Mouse (Mus musculus): ENCODE results near the gene Tead4. TPM values are rescaled to one million over a fixed set of nuclear protein-coding genes. Genes with fewer than 3 reads are reported as not detected.

The Tead4 gene
- total RNA-seq, 2 experiments from 2014 or later, result 10.9 to 11.0 TPM

GRCm38 (mm10) chr6:128200847-128201640 lies 99.6 kb downstream of the Tead4 start:
- intact Hi-C loops (cut with DNase I; ENCODE audit: low total_unique reads), result no loop called here
- DNase-seq, result peak; percentile 69

- intact Hi-C loops (cut with DNase I; ENCODE audit: low total_unique reads), result no loop called here
Observed at GRCm38 (mm10) chr6:128200116-128200846, 100.3 kb downstream of the Tead4 start.

DNA sequence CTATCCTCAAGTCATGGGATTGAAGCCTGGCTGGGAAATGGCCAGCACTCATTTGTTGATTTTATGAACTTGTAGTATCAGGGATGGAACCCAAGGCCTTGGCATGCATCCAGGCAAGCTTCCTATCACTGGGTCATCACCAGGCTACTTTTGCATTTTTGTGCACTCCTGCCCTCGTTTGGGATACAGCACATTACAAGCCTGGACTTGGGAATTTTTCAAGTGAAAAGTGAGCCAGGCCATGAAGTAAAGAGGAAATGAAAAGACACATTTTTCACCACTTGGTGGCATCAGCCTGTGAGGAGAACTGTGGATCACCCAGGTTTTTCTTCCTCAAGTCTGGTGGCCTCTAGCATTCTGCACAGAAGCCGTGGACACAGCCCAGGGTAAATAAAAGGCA lies 117.1 kb downstream of the Tead4 start:
- intact Hi-C loops (cut with DNase I; ENCODE audit: low total_unique reads), result no loop called here

More at GRCm38 (mm10) chr6:128200116-128200846, 100.3 kb downstream of the Tead4 start:
- DNase-seq, result peak; percentile 99

GRCm38 (mm10) chr6:128181176-128181575 lies 119.4 kb downstream of the Tead4 start:
- no peak for DNase-seq
- intact Hi-C loops (cut with DNase I; ENCODE audit: low total_unique reads), result no loop called here

More for the DNA sequence above, 117.1 kb downstream of the Tead4 start:
- no peak for DNase-seq

GRCm38 (mm10) chr6:128179651-128180050 lies 121.0 kb downstream of the Tead4 start:
- intact Hi-C loops (cut with DNase I; ENCODE audit: low total_unique reads), result no loop called here
- no peak for DNase-seq

GRCm38 (mm10) chr6:128179247-128179646 lies 121.4 kb downstream of the Tead4 start:
- intact Hi-C loops (cut with DNase I; ENCODE audit: low total_unique reads), result no loop called here
- DNase-seq, result no peak

DNA sequence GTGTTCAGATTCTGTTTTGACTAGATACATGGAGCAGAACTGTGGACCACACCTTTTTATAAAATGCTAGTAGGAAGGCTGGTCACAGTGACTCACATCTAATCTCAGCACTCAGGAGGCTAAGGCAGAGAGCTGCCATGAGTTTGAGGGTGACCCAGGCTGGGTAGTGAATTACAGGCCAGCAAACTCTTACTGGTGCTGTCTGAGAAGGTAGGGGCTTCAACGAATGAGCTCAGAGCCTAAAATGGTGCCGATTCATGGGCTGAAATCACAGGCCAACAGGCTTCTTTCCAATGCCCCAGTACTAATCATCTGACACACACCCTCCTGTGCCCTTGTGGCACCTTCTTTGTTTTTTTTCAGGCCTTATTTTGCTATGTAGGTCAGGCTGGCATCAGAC lies 121.9 kb downstream of the Tead4 start:
- DNase-seq, result no peak
- intact Hi-C loops (cut with DNase I; ENCODE audit: low total_unique reads), result no loop called here

Other genes with a start within 250 kb of the Tead4 start
- 10 to 100 TPM; 45.6 to 71.6 TPM for gene Tspan9, start 157.2 kb downstream of the Tead4 start, total RNA-seq (2021)
- 10 to 100 TPM in 1 of 2 experiments, 1 to 10 TPM in 1; 6.6 to 10.2 TPM for gene Tulp3, start 55.0 kb upstream of the Tead4 start, total RNA-seq (2021)
- 1 to 10 TPM; 9.0 to 9.7 TPM for gene Rhno1, start 62.1 kb upstream of the Tead4 start, total RNA-seq (2021)
- gene Foxm1, start 62.1 kb upstream of the Tead4 start, total RNA-seq (2021), result 1 to 10 TPM; 4.1 to 4.4 TPM
- not detected for gene Tex52, start 74.6 kb upstream of the Tead4 start, total RNA-seq (2021)
- not detected for gene Gm44596, start 74.7 kb upstream of the Tead4 start, total RNA-seq (2021)
- gene Nrip2, start 98.5 kb upstream of the Tead4 start, total RNA-seq (2021), result 1 to 10 TPM; 3.0 to 3.4 TPM
- gene Itfg2, start 124.1 kb upstream of the Tead4 start, total RNA-seq (2021), result 10 to 100 TPM; 18.1 to 19.9 TPM
- gene Fkbp4, start 137.9 kb upstream of the Tead4 start, total RNA-seq (2021), result 10 to 100 TPM; 80.7 to 92.8 TPM
- gene Pzp, start 225.9 kb upstream of the Tead4 start, total RNA-seq (2021), result not detected

Data from gastrocnemius, postnatal 14 days (tissue).